Mouse (Mus musculus): ENCODE results near the gene Jarid2. TPM values are rescaled to one million over a fixed set of nuclear protein-coding genes. Genes with fewer than 3 reads are reported as not detected.

The Jarid2 gene
- total RNA-seq, 2 experiments from 2014 or later, result 31.0 to 58.5 TPM

GRCm38 (mm10) chr13:44832104-44832503 is 102.8 kb downstream of the Jarid2 start:
- peak; percentile 59 for ATAC-seq (replicated peaks; ENCODE audit: poor library complexity, severe bottlenecking)

GRCm38 (mm10) chr13:44832866-44833265 is 103.6 kb downstream of the Jarid2 start:
- no peak for ATAC-seq (replicated peaks; ENCODE audit: poor library complexity, severe bottlenecking)

- peak; percentile 46 for ATAC-seq (replicated peaks; ENCODE audit: poor library complexity, severe bottlenecking)
Observed at GRCm38 (mm10) chr13:44833353-44833752, 104.1 kb downstream of the Jarid2 start.

DNA sequence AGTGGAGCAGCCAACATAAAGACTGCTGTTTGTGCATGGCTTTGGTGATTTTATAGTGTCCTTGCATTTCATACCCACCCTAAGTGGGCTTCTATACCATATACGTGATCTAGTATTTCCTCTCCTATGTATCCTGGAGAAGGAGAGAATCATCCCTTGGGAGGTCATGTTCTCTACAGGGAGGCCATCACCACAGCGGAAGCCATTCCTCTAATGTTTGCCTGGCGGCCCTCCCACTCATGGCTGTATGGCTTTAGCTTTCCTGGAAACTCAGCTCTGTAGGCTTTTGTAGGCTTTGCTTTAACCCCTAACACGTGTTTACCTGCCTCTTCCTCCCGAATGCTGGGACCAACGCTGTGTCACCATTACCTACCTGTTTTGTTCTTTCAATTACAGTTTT is 108.2 kb downstream of the Jarid2 start:
- no peak for ATAC-seq (replicated peaks; ENCODE audit: poor library complexity, severe bottlenecking)

DNA sequence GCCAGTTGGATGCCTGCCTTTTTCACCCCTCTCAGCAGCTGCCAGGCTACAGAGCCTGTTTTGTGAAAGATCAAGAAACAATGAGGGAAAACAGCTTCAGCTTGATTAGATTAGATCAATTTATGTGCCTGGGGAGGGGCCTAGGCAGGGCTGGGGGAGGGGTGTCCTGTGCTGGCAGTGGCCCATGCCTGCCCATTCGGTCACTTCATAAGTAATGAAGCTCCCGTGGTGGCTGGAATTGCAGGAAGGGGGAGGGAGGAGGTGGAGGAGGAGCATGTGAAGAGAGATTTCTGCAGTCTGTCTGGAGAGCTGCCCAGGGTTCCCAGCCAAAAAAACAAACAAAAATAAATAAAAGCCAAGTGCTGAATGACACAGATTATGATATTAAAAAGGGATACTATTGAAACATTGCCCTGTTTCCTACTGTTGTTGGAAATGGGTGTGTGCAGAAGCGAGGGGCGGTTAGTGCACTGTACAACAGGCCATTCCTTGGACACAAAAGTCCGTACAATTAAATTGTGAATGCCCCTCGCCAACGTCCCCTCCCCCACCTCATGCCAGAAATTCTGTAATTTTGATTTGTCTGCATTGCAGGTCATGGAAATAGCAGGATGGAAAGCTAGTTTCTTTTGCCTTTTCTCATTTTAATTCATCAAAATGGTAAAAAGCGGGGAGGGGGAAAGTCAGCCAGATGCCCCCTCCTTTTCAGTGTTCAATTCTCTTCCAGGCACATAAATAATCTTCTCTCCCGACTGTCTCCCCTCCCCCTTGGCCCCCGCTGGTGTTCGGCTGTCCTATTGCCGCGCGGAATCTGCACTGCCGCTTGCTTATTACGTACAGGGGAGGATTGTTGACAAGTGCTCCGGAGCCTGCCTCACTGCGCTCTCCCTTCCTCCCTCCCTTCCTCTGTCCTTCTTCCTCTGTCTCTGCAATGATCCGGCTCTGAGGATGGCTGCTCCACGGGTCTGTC is 110.9 kb downstream of the Jarid2 start:
- no peak; the same call in 1 of the 2 replicates for ATAC-seq (replicated peaks; ENCODE audit: poor library complexity, severe bottlenecking)

DNA sequence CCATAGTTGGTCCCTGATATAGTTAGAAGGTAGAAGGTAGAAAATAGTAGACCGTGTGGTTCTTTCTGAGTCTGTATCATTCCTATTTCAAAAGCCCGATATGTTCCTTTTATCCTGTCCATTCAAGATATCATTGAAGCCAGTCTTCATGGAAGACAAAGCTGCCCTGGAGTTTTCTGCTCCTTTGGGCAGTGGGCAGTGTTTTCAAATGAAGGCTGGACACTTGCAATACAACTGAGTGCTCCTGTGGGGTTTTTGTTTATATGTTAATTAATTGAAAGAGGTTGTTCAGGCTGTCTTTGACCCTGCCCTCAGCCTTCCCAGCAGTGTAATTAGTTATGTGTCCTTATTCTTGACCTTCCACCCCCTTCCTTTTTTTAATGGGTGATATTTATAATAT is 122.2 kb downstream of the Jarid2 start:
- no peak for ATAC-seq (replicated peaks; ENCODE audit: poor library complexity, severe bottlenecking)

DNA sequence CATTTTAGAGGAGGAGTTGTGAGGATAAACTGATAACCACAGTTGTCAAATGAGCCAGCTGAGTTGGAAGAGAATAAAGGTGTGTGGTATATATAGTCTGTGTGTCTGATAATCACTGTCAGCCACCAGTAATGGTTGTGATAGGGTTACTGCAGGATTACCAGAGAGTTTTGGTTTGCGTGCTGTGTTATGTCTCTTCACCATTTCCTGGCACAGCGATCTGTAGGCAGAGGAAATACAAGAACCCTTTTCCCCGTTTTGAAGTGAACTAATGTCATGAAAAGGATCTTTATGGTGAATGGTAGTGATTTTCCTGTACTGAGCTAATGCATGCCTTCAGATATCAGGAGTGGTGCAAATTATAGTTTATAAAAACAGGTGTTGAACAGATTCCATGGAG is 122.8 kb downstream of the Jarid2 start:
- ATAC-seq (replicated peaks; ENCODE audit: poor library complexity, severe bottlenecking), result no peak

DNA sequence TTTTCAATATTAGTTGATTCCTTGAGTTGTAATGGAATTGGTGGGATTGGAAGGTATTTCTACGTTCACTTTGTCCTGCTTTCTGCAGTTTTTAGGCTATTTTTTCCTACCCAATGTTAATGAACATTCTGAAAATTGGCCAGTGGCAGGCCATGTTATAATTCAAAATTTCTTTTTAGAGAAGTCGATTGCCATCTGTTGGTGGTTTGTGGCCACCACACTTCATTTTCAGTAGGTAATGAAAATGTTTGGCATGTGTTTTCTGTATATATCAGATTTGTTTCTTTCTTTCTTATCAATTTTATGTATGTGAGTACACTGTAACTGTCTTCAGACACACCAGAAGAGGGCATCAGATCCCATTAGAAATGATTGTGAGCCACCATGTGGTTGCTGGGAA is 136.3 kb downstream of the Jarid2 start:
- ATAC-seq (replicated peaks; ENCODE audit: poor library complexity, severe bottlenecking), result no peak

GRCm38 (mm10) chr13:44868037-44868650 is 138.9 kb downstream of the Jarid2 start:
- ATAC-seq (replicated peaks; ENCODE audit: poor library complexity, severe bottlenecking), result no peak

DNA sequence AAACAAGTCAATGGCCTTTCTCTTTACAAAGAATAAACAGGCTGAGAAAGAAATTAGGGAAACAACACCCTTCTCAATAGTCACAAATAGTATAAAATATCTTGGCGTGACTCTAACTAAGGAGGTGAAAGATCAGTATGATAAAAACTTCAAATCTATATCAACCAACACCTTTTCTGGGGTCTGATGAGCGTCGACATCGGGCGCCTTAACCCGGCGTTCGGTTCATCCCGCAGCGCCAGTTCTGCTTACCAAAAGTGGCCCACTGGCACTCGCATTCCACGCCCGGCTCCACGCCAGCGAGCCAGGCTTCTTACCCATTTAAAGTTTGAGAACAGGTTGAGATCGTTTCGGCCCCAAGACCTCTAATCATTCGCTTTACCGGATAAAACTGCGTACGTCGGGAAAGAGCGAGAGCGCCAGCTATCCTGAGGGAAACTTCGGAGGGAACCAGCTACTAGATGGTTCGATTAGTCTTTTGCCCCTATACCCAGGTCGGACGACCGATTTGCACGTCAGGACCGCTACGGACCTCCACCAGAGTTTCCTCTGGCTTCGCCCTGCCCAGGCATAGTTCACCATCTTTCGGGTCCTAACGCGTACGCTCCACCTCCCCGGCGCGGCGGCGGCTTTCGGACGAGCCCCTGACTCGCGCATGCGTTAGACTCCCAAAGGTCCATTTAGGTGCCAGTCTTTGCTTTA is 140.3 kb downstream of the Jarid2 start:
- ATAC-seq (replicated peaks; ENCODE audit: poor library complexity, severe bottlenecking), result peak; percentile 89

GRCm38 (mm10) chr13:44876799-44877198 is 147.5 kb downstream of the Jarid2 start:
- no peak for ATAC-seq (replicated peaks; ENCODE audit: poor library complexity, severe bottlenecking)

GRCm38 (mm10) chr13:44881001-44881400 is 151.7 kb downstream of the Jarid2 start:
- no peak for ATAC-seq (replicated peaks; ENCODE audit: poor library complexity, severe bottlenecking)

- ATAC-seq (replicated peaks; ENCODE audit: poor library complexity, severe bottlenecking), result no peak
Observed at GRCm38 (mm10) chr13:44886221-44886620, 156.9 kb downstream of the Jarid2 start.

- no peak for ATAC-seq (replicated peaks; ENCODE audit: poor library complexity, severe bottlenecking)
Observed at GRCm38 (mm10) chr13:44890612-44891011, 161.3 kb downstream of the Jarid2 start.

- ATAC-seq (replicated peaks; ENCODE audit: poor library complexity, severe bottlenecking), result no peak
Observed at GRCm38 (mm10) chr13:44891813-44892730, 162.8 kb downstream of the Jarid2 start.

DNA sequence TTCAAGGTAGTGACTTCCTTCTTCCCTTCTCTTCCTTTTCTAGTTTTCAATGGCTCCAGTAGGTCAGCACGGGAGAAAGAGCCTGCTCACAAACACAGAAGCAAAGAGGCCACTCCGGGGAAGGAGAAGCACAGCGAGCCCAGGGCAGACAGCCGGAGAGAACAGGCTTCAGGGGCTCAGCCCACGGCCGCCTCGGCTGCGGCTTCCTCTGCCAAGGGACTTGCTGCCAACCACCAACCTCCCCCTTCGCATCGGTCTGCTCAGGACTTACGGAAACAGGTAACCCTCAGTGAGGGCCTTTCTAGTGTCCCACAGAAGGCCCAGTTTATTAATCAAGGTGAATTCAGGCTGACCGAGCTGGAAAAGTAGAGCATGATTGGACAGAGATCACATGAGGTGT is 166.9 kb downstream of the Jarid2 start:
- no peak for ATAC-seq (replicated peaks; ENCODE audit: poor library complexity, severe bottlenecking)

DNA sequence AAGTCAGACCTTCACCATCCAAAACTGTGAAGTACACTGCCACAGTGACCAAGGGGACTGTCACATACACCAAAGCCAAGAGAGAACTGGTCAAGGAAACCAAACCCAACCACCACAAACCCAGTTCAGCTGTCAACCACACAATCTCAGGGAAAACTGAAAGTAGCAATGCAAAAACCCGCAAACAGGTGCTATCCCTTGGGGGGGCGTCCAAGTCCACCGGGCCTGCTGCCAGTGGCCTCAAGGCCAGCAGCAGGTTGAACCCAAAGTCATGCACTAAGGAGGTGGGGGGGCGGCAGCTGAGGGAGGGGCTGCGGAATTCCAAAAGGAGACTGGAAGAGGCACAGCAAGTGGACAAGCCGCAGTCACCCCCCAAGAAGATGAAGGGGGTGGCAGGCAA is 173.0 kb downstream of the Jarid2 start:
- ATAC-seq (replicated peaks; ENCODE audit: poor library complexity, severe bottlenecking), result no peak

- ATAC-seq (replicated peaks; ENCODE audit: poor library complexity, severe bottlenecking), result no peak
Observed at GRCm38 (mm10) chr13:44903416-44903815, 174.1 kb downstream of the Jarid2 start.

DNA sequence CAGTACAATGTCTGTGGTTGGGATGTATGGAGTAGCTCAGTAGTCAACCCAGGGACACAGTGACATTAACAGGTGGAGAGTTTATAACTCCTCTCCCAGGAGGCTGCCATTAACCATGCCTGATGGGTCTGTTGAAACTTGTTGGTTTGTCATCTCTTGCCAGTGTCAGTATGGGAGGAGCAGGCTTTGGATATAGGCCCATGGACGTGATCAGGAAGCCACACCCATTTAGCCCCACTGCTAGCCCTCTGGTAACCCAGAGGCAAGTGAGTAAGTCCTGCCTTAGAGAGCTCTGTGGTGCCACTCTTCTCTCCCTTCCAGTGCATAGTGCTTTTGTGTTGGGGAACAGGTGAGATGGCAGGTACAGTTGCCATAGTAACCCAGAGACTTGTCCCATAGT is 175.0 kb downstream of the Jarid2 start:
- no peak for ATAC-seq (replicated peaks; ENCODE audit: poor library complexity, severe bottlenecking)

DNA sequence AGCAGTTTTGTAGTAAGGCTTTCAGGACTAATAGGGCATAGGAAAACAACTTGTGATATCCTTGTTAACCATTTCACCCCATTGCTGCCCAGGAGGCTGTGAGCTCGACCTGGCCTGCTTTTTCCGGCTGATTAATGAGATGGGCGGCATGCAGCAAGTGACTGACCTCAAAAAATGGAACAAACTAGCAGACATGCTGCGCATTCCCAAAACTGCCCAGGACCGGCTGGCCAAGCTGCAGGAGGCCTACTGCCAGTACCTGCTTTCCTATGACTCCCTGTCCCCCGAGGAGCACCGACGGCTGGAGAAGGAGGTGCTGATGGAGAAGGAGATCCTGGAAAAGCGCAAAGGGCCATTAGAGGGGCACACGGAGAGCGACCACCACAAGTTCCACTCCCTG is 176.9 kb downstream of the Jarid2 start:
- no peak for ATAC-seq (replicated peaks; ENCODE audit: poor library complexity, severe bottlenecking)
